Mouse (Mus musculus): ENCODE results near the gene Oas1g. TPM values are rescaled to one million over a fixed set of nuclear protein-coding genes. Genes with fewer than 3 reads are reported as not detected.

Gene Oas1g
- total and polyA plus RNA-seq, 3 experiments = 0.19 TPM; not detected in 2

Other genes with a start within 250 kb of the Oas1g start
- 15.6 and 17.7 TPM in 2 replicates for gene Rasal1, start 238.8 kb downstream of the Oas1g start, total RNA-seq (2012; rRNA removed)
- 11.7 TPM in 2 replicates for gene Rasal1, start 238.8 kb downstream of the Oas1g start, total RNA-seq (2014; rRNA removed)
- gene Rasal1, start 238.8 kb downstream of the Oas1g start, polyA plus RNA-seq (2012; ENCODE audit: insufficient read length, low read depth) = 19.6 and 21.4 TPM in 2 replicates
- 3.2 and 3.9 TPM in 2 replicates for gene Dtx1, start 175.7 kb downstream of the Oas1g start, total RNA-seq (2012; rRNA removed)
- gene Dtx1, start 175.7 kb downstream of the Oas1g start, total RNA-seq (2014; rRNA removed) = 0.30 and 0.98 TPM in 2 replicates
- 2.1 and 2.9 TPM in 2 replicates for gene Dtx1, start 175.7 kb downstream of the Oas1g start, polyA plus RNA-seq (2012; ENCODE audit: insufficient read length, low read depth)
- gene Oas2, start 137.8 kb downstream of the Oas1g start, total RNA-seq (2012; rRNA removed) = not detected in 2 replicates
- gene Oas2, start 137.8 kb downstream of the Oas1g start, total RNA-seq (2014; rRNA removed) = not detected in 2 replicates
- gene Oas2, start 137.8 kb downstream of the Oas1g start, polyA plus RNA-seq (2012; ENCODE audit: insufficient read length, low read depth) = not detected in 2 replicates
- 0.13 and 0.30 TPM in 2 replicates for gene Oas3, start 110.0 kb downstream of the Oas1g start, total RNA-seq (2012; rRNA removed)
- gene Oas3, start 110.0 kb downstream of the Oas1g start, total RNA-seq (2014; rRNA removed) = not detected in 2 replicates
- 0.05 TPM in 1 of 2 replicates, not detected in the other for gene Oas3, start 110.0 kb downstream of the Oas1g start, polyA plus RNA-seq (2012; ENCODE audit: insufficient read length, low read depth)
- gene Oas1e, start 92.1 kb downstream of the Oas1g start, total RNA-seq (2012; rRNA removed) = not detected in 2 replicates
- gene Oas1e, start 92.1 kb downstream of the Oas1g start, total RNA-seq (2014; rRNA removed) = not detected in 2 replicates
- gene Oas1e, start 92.1 kb downstream of the Oas1g start, polyA plus RNA-seq (2012; ENCODE audit: insufficient read length, low read depth) = not detected in 2 replicates
- gene Oas1c, start 75.1 kb downstream of the Oas1g start, total RNA-seq (2012; rRNA removed) = 1.6 and 1.7 TPM in 2 replicates
- 3.6 TPM in 2 replicates for gene Oas1c, start 75.1 kb downstream of the Oas1g start, total RNA-seq (2014; rRNA removed)
- 3.6 and 4.7 TPM in 2 replicates for gene Oas1c, start 75.1 kb downstream of the Oas1g start, polyA plus RNA-seq (2012; ENCODE audit: insufficient read length, low read depth)
- not detected in 2 replicates for gene Oas1f, start 40.2 kb downstream of the Oas1g start, total RNA-seq (2012; rRNA removed)
- gene Oas1f, start 40.2 kb downstream of the Oas1g start, total RNA-seq (2014; rRNA removed) = not detected in 2 replicates
- not detected in 2 replicates for gene Oas1f, start 40.2 kb downstream of the Oas1g start, polyA plus RNA-seq (2012; ENCODE audit: insufficient read length, low read depth)
- not detected in 2 replicates for gene Oas1h, start 26.2 kb downstream of the Oas1g start, total RNA-seq (2012; rRNA removed)
- not detected in 2 replicates for gene Oas1h, start 26.2 kb downstream of the Oas1g start, total RNA-seq (2014; rRNA removed)
- not detected in 2 replicates for gene Oas1h, start 26.2 kb downstream of the Oas1g start, polyA plus RNA-seq (2012; ENCODE audit: insufficient read length, low read depth)
- 2.6 and 2.7 TPM in 2 replicates for gene Oas1a, start 19.9 kb upstream of the Oas1g start, total RNA-seq (2012; rRNA removed)
- 1.6 and 1.7 TPM in 2 replicates for gene Oas1a, start 19.9 kb upstream of the Oas1g start, total RNA-seq (2014; rRNA removed)
- 1.1 and 1.3 TPM in 2 replicates for gene Oas1a, start 19.9 kb upstream of the Oas1g start, polyA plus RNA-seq (2012; ENCODE audit: insufficient read length, low read depth)
- not detected in 2 replicates for gene Oas1d, start 26.9 kb upstream of the Oas1g start, total RNA-seq (2012; rRNA removed)
- gene Oas1d, start 26.9 kb upstream of the Oas1g start, total RNA-seq (2014; rRNA removed) = not detected in 2 replicates
- not detected in 2 replicates for gene Oas1d, start 26.9 kb upstream of the Oas1g start, polyA plus RNA-seq (2012; ENCODE audit: insufficient read length, low read depth)
- gene Rph3a, start 122.5 kb upstream of the Oas1g start, total RNA-seq (2012; rRNA removed) = not detected in 2 replicates
- not detected in 2 replicates for gene Rph3a, start 122.5 kb upstream of the Oas1g start, total RNA-seq (2014; rRNA removed)
- not detected in 2 replicates for gene Rph3a, start 122.5 kb upstream of the Oas1g start, polyA plus RNA-seq (2012; ENCODE audit: insufficient read length, low read depth)